Mouse (Mus musculus) left cerebral cortex, adult 8-10 months (tissue): ENCODE results near the gene Nek5. TPM values are rescaled to one million over a fixed set of nuclear protein-coding genes. Genes with fewer than 3 reads are reported as not detected.
"Not testable (repeated sequence)": the region's sequence is repeated elsewhere in the genome, so short reads cannot be mapped to it uniquely, and the experiment has no call there.

Experiments used
- DNase-seq, 2 experiments: peaks; one replicate each; pipeline ENCODE4 v3.0.0; 2022; ENCODE audit warnings: low spot score in 2 of 2
- total RNA-seq, 4 experiments: library from RNA; stranded (reverse); gene quantifications; 2 replicates each; pipeline ENCODE4 v1.2.4; 2022

Gene Nek5
- under 1 TPM in 2 of 4 experiments, not detected in 2; 0.27 to 0.33 TPM for total RNA-seq

DNA sequence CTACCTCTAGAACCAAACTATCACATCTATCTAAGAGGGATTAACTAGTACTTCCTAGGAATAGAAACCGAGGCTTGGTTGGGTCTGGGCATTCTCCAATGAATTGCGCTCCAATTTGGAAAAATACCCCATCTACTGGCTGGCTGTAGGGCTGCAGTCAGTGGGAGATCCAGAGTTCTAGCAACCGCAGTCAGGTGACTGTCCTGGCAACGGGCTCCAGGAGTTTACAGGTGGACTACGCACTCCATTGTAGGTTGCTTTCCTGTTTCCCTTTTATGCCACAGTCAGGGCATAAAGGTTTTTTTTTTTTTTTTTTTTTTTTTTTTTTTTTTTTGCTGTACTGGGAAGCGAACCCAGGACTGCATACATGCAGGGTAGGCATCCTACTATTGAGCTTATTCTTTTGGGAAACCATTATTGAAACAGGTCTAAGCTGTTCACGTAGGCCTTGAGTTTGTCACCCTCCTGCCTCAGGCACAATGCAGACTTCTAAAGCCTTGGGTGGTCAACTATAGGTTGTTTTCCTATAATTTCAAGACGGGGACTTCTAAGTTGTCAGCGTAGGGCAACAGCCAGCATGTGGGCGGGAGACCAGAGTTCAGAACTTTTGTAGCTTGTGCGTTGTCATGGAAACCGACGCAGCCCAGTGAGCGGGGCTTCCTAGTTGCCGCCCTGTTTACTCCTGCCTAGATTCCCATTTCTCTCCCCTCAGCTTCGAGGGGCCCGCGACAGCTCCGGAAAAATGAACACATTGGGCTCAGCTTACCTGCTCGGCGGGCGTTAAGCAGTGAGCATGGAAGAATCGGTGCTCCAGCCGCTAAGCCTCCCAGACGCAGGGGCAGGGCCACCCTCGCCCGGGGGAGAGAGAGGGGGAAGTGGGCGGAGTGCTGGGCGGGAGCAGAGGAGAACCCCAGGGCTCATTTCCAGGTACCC, at the start of gene Nek5:
Gene Nek5, minus strand, starts transcription at position 834 of the 933 bp plus-strand sequence.
- DNase-seq: no peak

DNA sequence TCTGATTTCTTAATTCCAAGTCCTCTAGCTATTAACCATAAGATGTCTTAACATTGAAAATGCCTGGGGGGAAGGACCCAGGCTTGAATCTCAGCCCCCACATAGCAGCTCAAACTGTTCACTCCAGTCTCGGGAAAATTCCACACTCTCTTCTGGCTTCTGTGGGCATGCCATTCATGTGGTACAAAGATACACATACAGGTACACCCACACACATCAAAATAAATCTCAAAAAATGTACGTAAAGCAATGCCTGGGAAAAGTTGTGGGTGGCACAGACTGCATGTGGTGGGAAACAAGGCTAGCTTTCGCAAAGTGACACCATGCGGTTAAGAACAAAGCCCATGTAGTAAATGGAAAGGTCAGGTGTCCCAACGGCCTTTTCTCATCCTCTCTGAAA, 44.3 kb upstream of the Nek5 start:
- peak in 1 of 2 experiments; percentile 25 for DNase-seq

DNA sequence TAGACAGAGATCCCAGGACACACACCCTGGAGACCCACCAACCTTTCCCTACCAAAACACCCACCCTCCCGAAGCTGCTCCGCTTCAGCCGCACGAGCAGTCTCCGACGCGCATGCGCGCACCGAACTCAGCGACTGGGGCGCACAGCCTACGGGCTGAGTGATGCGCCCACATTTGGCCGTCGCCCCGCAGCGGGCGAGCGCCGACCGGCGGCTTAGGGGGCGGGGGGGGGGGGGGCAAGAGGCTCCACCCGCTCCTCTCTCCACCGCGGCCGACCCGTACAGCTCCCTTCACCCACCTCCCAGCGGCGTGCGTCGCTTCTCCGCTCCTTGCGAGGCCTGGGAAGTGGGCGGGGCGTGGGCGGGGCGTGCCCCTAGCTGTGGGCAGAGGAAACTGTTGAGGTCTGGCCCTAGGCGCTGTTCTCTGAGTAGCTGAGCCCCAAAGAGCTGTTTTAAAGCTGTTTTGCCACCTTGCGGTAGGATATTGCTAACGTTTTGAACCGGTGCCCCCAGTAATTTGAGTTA, 41.3 kb upstream of the Nek5 start, which contains the start of gene Nek3:
Gene Nek3, minus strand, starts transcription at position 356 of the 524 bp plus-strand sequence.
- DNase-seq: peak; percentile 53 to 66

DNA sequence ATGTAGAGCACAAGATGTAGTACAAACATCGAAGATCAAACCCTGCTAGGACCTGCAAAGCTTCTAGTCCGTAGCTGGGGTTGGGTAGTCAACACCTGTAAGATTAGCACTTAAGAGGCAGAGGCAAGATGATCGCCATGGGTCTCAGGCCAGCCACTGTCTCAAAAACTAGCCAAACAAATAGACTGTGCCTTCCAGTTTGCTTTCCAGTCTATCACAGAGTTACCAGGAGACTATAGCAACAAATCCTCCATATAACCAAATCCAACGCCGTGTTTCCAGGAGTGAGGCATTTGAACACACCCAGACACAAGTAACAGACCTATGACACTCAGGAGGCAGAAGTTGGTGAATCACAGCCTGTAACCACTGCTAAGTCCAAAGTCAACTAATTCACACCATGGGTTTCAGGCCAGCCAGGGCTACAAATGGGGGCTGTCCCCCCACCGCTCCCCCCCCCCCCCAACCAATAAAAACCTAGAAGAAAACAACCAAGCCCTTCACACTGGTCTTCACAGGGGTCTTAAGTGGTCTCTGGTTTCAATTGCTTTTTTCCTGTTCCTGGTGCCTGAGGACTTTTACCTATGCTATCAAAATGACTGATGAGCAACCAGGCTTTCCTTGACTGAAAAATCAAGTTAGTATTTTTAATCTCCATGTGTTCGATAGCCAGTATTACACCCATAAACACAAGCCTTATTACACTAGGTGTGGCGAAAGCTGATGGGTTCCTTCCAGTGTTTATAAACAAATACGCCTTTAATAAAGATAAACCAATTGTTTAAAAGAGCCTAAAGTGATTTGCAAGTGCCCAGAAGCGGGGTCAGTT, 40.6 kb upstream of the Nek5 start:
- no peak for DNase-seq

DNA sequence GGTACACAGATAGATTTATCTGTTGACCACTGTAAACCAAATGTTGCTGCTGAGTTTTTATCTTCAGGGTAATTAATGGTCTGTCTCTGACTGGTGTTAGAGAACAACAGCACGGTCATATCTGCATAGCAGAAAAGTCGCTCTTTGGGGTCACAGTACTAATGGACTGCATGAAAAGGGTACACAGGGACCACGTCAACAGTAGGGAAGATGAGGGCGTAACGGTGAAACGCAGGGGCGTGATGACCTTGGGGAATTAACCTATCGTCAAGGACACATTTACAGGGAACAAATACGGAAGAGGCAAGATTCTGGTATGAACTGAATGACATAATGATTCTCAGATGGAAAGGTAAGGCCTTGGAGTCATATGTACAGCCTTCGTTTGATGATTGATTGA, 39.6 kb upstream of the Nek5 start:
- no peak for DNase-seq

DNA sequence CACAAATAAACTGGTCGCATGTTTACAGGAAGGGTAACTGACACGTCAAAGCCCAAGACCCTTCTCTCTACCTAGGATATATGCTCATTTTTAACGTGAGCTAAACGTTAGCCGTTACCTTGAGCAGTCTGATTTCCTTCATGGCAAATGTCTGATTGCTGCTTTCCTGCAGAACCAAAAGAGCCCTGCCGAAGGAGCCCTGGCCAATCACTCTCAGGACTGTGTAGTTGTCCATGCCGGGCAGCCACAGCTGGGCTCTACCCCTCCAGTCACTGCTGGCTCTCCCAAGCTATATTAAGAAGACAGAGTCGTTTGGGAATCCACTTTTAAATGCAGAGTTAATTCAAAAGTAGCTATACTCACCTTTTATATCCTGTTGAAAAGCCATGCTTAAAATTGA, 37.4 kb upstream of the Nek5 start:
- no peak for DNase-seq

DNA sequence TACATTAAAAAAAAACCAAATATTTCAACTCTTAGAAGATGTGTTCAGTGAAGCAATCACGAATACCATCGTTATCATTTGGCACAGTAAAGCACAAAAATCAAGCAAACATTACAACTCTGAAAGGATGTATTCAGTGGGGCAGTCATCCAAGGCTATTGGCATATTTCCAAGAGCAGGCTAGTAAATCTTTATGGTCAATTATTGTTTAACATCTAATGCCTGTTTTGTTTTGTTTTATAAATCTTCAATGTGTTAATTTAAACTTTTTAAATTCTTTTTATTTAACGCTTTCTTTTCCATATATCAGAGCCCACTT, 25.5 kb upstream of the Nek5 start:
- no peak for DNase-seq

DNA sequence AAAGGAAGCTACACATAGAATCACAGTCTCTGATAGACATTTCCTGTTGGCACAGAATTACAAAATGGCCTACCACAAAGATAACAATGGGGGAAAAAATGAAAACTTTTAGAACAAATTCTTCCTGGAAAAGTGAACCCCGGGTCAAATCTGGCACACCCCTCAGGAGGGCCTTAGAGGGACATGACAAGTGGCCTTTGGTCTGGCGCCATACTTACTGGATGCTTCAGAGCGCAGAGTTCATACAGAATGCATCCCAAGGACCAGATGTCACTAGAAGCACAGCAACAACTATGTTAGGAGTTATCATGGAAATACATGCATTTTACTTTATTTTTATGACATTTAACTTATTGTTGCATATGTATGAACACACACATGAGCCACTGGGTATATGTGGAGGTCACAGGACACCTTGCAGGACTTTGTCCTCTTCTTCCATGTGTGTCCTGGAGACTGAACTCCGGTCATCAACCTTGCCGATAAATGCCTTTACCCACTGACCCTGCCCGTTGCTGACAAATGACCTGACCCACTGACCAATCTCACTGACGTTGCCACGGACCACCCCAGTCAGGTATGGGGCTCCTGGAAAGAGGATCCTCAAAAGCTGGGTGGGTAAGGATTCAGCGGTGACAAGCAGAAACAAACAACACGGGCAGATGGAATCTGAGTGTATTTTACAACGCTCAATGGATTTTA, 24.9 kb upstream of the Nek5 start:
- no peak for DNase-seq

DNA sequence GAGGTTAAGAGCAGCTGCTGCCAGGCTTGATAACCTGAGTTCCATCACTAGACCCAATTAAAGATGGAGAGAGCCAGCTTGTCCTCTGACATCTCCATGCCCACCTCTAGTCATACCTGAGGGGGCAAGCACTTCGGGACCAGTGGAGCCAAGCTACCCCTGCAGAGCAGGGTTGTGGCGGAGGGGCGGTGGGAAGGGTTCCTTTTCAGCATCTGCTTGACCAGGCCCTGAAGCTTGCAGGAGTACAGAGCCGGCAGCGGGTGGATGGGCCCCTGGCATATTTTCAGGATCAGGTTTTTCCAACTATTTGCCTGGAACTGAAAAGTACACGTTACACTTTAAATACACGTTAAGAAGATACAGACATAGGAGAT, 23.5 kb upstream of the Nek5 start:
- no peak for DNase-seq

DNA sequence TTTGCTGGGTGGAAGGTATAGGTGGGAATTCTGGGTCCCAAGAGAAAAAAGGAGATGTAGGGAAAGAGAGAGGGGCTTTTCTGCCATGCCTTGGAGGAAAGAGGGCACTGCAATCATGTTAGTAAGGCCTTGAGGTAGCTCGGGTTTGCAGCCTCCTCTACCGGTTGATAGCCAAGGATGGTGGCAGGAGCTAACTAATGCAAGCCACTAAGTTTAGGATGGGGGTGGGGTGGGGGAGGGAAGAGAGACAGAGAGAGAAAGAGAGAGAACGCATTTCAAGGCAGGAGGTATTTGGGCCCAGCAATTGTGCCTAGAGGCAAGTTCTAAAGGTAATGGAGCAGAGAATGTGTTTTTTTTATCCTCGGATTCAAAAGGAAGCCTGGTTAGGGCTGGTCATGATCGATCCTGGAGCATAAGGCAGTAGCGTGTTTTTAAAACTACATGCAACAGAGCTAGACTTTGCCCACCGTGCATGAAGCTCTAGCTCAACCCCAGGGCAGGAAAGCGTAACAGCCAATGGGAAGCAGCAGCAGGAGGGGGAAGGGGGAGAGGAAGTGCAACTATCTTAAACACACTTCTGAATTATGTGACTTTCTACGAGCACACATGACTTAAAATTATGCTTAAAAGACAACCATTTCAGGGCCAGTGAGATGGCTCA, 23.0 kb upstream of the Nek5 start:
- DNase-seq: no peak

DNA sequence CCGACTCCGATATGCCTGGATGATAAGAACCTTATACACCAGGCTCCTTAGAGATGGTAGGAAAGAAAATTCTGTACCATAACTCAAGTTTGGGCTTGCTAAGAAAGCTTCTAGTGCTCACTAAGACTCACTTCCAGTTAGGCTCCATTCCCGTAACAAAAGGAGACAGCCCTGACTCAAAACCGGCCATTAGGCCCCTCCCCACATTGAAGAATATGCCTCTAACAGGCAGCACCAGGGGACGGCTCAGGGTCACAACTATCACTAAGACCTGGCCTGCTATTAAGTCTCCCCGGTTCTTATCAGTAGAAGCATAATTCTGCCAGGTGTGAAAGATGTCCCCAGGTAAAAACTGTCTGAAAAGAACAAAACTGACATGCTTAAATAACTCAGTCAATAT, 21.0 kb upstream of the Nek5 start:
- no peak for DNase-seq

DNA sequence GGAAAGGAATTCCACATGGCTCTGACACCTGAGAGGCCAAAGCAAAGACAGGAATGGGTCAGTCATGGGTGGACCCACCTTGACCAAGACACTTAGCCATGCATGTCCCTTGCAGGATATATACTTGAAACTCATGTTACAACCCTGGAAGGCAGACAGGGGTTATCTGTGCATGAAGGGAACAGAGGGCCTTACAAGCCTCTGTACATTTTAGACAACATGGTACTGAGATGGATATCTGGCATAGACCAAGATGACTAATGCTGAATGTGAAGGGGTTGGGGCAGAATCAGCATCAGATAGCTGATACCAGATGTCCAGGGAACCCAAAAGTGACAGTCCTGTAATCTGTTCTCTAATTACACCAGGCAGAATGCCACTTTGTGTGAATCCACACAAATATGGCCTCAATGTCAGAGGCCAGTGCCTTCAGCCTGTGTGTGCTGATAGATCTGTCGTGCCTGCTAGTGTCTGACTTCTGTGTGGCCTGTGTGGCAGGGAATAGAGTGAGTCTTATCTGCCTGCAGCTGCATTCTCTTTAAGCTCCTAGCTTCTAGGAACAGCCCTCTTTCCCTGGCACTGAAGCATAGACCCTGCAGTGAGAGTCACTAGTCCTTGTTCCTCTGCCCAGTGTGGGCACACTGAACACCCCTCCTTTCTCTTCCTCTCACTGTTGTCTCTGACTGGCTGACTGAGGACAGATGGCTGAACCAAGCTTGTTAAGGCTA, 19.1 kb upstream of the Nek5 start:
- DNase-seq: no peak

DNA sequence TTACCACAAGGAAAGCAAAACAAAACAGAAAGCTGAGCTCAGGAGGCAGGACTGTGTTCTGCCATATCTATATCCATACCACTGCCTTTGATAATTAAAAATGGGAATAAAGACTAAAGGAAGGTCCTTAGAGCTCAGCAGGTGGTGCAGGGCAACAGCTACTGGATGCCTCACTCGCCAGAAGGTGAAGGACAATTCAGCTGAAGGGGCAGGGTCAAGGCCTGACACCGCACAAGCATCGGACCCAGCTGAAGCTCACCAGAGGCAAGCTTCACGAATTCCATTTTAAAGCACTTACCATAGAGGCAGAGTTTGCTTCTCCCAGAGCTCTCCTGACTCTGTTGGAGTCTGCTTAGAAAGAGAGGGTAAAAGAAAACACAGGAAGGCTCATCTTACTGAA, 17.7 kb upstream of the Nek5 start:
- no peak for DNase-seq

DNA sequence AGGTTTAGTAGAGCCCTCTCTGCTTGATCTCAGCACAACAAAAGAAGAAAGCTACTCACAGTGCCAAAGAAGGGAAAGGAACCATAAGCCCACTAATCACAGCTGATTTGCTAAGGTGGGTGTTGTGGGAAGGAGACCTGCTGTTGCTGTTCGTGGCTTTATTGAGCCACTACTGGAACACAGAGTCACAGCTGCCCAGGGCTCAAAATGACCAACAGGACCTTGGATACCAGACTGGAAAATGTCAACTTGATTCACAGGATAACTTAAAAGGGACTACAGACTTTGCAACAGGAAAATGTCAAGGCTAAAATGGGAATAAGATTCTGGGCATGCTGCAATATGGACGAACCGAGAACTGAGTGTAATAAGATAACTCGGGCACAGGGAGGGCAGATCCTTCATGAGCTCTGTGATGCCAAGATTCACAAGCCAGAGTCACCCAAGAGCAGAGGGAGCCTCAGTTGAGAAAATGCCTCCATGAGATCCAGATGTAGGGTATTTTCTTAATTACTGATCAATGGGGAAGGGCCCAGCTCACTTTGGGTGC, 17.1 kb upstream of the Nek5 start:
- DNase-seq: no peak

DNA sequence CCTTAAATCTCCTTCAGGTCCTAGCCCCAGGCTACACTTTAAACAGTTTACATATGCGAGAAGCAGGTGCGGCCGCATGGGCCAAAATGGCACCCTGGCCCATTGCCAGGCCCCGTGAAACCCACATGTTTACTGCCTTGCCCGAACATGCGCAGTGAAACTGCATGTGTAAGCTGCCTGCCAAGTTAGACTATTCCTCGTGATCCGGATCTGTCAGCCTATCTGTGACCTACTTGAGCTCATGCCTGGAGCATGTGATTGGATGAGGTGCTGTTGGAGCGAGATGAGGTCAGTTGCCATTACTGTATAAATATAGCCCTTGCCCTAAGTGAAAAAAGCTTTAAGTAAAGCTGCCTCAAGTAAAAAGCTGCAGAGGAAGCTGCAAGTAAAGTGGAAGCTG, 11.6 kb upstream of the Nek5 start:
- DNase-seq: not testable (repeated sequence)

DNA sequence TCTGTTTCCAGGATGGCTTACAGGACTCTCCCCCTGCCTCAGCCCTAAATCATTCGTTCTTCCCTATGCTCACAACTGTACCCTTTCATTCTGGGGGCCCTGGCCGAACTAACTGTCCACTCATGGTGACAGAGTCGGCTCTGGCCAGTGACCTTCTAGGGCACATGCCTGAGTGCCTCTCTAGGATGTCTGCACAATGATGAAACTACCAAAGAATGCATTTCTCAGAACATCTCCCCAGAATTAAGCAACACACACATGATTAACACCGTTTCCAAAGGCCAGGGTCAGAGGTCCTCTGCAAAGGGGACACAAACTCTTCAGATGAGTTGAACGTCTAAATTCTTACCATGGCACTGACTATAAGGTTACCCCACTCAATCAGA, 9.9 kb upstream of the Nek5 start:
- no peak for DNase-seq

DNA sequence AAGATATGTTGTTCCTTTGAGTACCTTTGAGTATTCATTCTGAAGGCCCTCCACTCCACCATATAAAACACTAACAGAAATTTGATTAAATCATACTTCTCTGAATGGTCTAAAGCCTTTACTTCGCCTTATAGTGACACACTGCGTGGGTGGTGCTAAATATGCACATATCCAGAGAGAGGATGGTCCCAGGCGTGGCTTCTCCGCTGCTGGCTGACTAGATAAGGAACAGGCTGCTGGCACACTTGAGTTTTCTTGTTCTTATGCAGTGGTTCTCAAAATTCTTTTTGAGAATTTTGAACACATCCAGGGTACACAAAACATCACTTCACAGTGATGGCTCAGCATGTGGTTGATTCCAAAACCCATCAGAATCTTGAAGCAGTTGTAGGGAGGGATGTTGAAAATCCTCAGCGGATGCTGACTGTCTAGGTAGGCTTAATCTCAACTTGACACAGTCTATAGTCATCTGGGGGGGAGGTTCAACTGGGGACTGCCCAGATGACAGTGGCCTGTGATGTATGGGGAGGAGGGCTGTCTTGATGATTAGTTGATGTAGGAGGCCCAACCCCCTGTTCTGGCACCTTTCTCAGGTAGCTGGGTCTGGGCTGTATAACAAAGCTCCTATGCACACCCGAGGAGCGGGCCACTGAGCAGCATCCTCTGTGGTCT, 9.4 kb upstream of the Nek5 start:
- no peak for DNase-seq

DNA sequence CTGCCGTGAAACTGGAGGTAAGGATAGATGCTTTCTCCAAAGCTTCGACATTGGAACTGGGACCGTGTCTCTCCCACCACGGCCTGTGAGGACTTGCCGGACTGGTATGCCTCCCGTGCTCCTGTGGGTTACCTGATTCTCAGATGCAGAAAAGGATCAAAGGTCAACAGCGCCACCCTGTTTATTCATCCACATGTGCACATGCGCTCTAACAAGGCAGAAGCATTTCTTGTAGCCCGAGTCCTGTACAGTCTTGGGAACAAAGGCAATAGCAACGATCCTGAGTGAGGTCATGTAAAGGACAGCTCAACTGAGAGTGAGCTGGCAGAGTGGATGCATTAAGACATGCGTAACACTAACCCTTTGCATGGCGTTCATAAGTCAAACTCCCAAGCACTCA, 7.2 kb upstream of the Nek5 start:
- no peak for DNase-seq

DNA sequence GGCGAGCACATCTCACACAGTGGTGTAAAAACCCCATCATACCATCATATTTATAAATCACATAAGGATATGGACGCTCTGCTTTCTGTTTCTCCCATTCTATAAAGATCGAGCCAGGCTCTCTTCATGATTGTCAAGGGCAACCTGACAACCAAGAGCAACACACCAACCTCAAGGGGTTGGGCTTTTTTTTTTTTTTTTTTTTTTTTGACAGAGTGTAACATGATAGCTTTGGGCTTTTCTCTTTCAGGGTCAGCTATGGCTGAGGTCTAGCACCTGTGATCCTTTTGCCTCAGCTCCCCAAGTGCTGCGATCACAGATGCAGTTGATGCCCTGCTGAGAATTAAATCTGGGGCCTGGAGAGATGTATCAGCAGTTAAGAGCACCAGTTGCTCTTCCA, 17.8 kb downstream of the Nek5 start:
- no peak for DNase-seq

DNA sequence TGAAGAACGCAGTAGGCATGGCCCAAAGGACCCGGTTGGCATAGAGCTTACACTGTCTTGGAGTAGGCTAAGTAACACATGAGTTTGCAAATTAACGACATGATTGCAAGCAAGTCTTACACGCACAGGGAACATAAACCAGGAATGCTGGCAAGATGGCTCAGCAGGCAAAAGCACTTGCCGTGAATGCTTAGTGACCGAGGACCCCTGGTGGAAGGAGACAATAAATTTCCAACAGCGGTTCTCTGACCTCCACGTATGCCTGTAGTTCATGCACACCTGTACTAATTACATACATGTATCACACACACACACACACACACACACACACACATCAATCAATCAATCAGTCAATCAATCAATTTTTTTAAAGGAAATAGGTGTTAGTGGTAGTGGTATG, 33.3 kb downstream of the Nek5 start:
- DNase-seq: no peak
